Mouse (Mus musculus) forebrain, embryonic 11.5 days (tissue): ENCODE data around the gene Gm20388. TPM values are rescaled to one million over a fixed set of nuclear protein-coding genes. Genes with fewer than 3 reads are reported as not detected.

Source experiments
- ATAC-seq: fragments of 200-750 bp; cut with Nextera tagmentation; replicated peaks from 2 replicates; pipeline ENCODE4 v1.8.0; 2017; ENCODE audit warnings: moderate TSS enrichment; ENCODE audit not compliant: low FRiP score
- DNase-seq: peaks from one replicate; pipeline ENCODE4 v3.0.0-alpha.2; 2017; ENCODE audit warnings: low spot score
- H3K27ac ChIP-seq: fragments of 300-500 bp; sonication (generic); 2 replicates; pipeline ENCODE4 v1.5.1; 2014; ENCODE audit warnings: low read depth, low read length
- H3K27me3 ChIP-seq: fragments of 300-500 bp; sonication (generic); 2 replicates; pipeline ENCODE4 v1.6.1; 2014; ENCODE audit warnings: mild to moderate bottlenecking, low read length, mixed read lengths; ENCODE audit not compliant: control insufficient read depth, insufficient read depth
- H3K36me3 ChIP-seq: fragments of 300-500 bp; sonication (generic); 2 replicates; pipeline ENCODE4 v1.6.1; 2014; ENCODE audit warnings: mild to moderate bottlenecking, low read length, moderate library complexity, mixed read lengths; ENCODE audit not compliant: control insufficient read depth, insufficient read depth
- H3K4me1 ChIP-seq: fragments of 300-500 bp; sonication (generic); replicated peaks from 2 replicates; pipeline ENCODE4 v1.6.1; 2014; ENCODE audit warnings: low read length, mixed read lengths; ENCODE audit not compliant: control insufficient read depth, insufficient read depth
- H3K4me2 ChIP-seq: fragments of 300-500 bp; sonication (generic); 2 replicates; pipeline ENCODE4 v1.6.1; 2014; ENCODE audit warnings: low read depth, mild to moderate bottlenecking, low read length, moderate library complexity, mixed read lengths; ENCODE audit not compliant: severe bottlenecking
- H3K4me3 ChIP-seq: fragments of 300-500 bp; sonication (generic); 2 replicates; pipeline ENCODE4 v1.5.1; 2014; ENCODE audit warnings: low read depth, low read length
- H3K9ac ChIP-seq: fragments of 300-500 bp; sonication (generic); 2 replicates; pipeline ENCODE4 v1.6.1; 2014; ENCODE audit warnings: low read length
- H3K9me3 ChIP-seq: fragments of 300-500 bp; sonication (generic); 2 replicates; pipeline ENCODE4 v1.6.1; 2016; ENCODE audit warnings: low read length, mixed read lengths; ENCODE audit not compliant: control insufficient read depth
- WGBS: fragments of 180-500 bp; shearing (Covaris S2); extraction: QIAGEN DNeasy Blood & Tissue Kit; methylation state at CpG from one replicate; pipeline ENCODE4 v1.1.7; 2014; 5-methylcytosine and 5-hydroxymethylcytosine counted together
- polyA plus RNA-seq: library from polyadenylated mRNA; unstranded; fragments of >200 nt; fragmentation: Nextera tagmentation; extraction: Ambion mirVana; gene quantifications from 2 replicates; pipeline ENCODE4 v1.2.1, GENCODE M21; 2014

Gene Gm20388
- polyA plus RNA-seq, 1 experiment from 2014 or later, result not detected

DNA sequence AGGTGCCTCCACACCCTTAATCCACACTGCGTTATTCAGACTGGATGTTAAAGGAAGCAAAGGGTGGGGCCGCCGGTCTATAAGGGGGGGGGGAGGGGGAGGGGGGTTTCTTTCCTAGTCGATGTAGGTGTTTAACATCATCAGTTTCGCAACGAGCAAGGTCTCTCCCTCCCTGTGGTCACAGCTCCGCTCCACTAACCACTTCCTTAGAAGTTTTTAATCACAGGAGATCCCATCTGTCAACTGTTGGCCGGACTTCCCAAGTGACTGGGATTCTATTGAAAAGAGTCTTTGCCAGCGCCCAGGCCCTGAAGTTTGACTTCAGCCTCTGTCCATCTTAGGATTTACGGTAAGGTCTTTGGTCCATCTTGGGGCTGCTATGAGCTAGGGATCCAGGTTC is 1303.0 kb downstream of the Gm20388 start:
- H3K27me3 ChIP-seq, result no peaks in the 10 kb centered on the region
- ATAC-seq, result no peak
- H3K4me2 ChIP-seq, result no peak overlapping the region
- H3K36me3 ChIP-seq, result no peaks in the 10 kb centered on the region
- no peak overlapping the region for H3K9ac ChIP-seq
- 67% methylated on average over 10 of the region's 10 CpGs for WGBS
- no peaks in the 10 kb centered on the region for H3K4me1 ChIP-seq
- no peak for DNase-seq
- H3K4me3 ChIP-seq, result no peak overlapping the region
- no peaks in the 10 kb centered on the region; the same call in 1 of the 2 replicates for H3K9me3 ChIP-seq
- H3K27ac ChIP-seq, result no peak overlapping the region

DNA sequence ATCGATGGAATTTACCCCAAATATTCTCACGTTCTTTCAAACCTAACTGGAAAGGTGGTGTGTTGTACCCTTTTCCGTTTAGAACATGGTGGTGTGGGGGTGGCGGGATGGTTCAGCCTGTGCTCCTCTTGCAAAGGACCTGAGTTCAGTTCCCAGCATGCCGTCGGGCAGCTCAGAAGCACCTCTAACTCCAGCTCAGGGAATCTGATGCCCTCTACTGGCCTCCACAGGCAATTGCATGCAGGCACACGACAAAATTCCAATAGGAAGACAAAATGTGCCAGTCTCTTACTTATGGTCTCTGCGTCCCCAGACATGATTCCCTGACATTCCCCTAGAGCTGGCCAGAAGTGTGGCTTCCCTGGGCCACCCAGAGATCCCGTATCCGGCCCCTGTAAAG is 1304.3 kb downstream of the Gm20388 start:
- Histone ChIP-seq H3K27me3 (no peaks in the 10 kb centered on the region), H3K4me3 (no peak overlapping the region), H3K27ac (no peak overlapping the region), H3K4me1 (no peaks in the 10 kb centered on the region), H3K4me2 (no peak overlapping the region), H3K9ac (no peak overlapping the region), H3K9me3 (no peaks in the 10 kb centered on the region; the same call in 1 of the 2 replicates), H3K36me3 (no peaks in the 10 kb centered on the region)
- WGBS, result 78% methylated on average over 10 of the region's 10 CpGs
- DNase-seq (no peak), ATAC-seq (no peak)

DNA sequence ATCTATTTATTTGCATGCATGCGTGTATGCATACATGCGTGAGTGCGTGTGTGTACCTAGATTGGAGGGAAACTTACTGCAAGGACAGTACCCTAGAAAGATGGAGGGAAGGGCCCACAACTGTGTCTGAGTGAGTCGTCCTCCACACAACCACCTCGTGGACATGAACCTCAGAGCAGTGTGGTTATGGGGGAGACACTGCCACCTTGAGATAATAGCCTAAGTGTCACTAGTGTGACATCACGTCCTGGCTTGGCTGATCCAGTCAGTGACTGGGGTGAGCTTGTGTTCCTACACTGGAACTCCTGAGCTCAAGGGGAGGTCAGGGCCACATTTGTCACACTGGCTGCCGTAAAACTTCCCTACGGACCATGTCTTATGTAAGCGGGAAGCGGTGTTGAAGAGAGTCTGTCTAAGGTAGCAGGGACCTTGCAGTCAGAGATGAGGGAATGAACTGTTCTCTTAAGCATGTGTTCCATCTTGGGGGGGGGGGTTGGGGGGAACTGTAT is 1305.9 kb downstream of the Gm20388 start:
- ATAC-seq (no peak), DNase-seq (no peak)
- Histone ChIP-seq H3K9ac (no peak overlapping the region), H3K27me3 (no peaks in the 10 kb centered on the region), H3K9me3 (no peaks in the 10 kb centered on the region; the same call in 1 of the 2 replicates), H3K4me1 (0 out of 2 replicates have a peak, but pooled peaks cover 3% of the 10 kb centered on the region), H3K27ac (no peak overlapping the region), H3K4me3 (no peak overlapping the region), H3K4me2 (no peak overlapping the region), H3K36me3 (no peaks in the 10 kb centered on the region)
- WGBS, result 87% methylated on average over 10 of the region's 10 CpGs

DNA sequence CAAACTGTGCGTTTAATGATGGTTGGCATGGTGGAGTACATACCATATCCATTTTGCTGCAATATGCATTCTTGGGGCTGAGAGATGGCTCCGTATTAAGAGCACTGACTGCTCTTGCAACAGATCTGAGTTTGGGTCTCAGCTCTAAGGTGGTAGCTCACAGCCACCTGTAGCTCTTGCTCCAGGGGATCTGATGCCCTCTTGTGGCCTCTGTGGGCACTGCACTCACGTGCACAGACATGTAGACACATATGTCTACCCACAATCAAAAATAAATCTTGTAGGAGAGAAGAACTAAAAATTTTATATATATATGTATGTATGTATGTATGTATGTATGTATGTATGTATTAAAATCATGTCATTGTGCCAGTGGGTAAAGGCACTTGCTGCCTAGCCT is 1307.8 kb downstream of the Gm20388 start:
- Histone ChIP-seq H3K4me3 (no peak overlapping the region), H3K27me3 (no peaks in the 10 kb centered on the region), H3K9ac (no peak overlapping the region), H3K9me3 (no peaks in the 10 kb centered on the region; the same call in 1 of the 2 replicates), H3K4me1 (0 out of 2 replicates have a peak, but pooled peaks cover 3% of the 10 kb centered on the region), H3K4me2 (no peak overlapping the region), H3K36me3 (no peaks in the 10 kb centered on the region), H3K27ac (no peak overlapping the region)
- peak; percentile 60 for DNase-seq
- ATAC-seq, result no peak
- WGBS, result 87% methylated on average over 3 of the region's 3 CpGs

DNA sequence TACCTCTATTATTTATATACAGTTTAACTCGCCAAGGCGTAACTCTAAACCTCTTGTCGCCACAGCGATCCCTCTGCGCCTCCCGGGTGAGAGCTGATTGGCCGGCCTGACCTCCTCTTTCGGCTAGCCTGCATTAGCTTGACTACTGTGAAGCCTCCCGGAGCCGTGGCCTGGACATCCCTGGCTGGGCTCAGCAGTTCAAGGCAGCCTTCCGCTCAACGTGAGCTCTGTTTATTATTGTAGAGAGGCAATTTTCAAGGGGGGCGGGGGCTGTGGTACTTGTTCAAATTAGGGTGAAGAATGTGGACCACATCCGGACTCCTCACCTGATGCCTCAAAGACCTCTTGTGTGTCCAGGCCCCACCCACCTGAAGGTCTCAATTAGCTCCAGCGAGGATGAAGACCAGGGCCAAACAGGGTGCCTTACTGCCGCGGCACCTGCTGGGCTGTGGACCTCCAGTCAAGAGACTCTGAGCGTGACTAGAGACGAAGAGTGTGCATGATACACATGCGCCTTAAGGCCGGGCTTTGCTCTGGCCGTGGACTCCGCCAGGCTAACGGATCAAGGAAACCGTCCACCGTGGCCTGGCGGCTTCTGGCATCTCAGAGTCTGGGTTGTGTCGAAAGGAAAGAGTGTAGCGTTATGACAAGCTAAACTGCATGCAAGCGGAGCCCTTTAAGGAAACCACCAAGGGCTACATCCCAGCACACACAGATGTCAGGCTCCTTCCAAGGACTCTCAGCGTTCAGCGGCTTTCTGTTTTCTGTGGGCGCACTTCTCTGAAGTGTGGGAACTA is 1309.7 kb downstream of the Gm20388 start:
- H3K9ac ChIP-seq, result no peak overlapping the region
- no peak overlapping the region for H3K4me3 ChIP-seq
- DNase-seq (no peak), ATAC-seq (no peak)
- no peaks in the 10 kb centered on the region for H3K27me3 ChIP-seq
- WGBS, result 43% methylated on average over 33 of the region's 33 CpGs
- no peaks in the 10 kb centered on the region for H3K36me3 ChIP-seq
- no peaks in the 10 kb centered on the region; the same call in 1 of the 2 replicates for H3K9me3 ChIP-seq
- H3K27ac ChIP-seq, result no peak overlapping the region
- H3K4me1 ChIP-seq, result 0 out of 2 replicates have a peak, but pooled peaks cover 3% of the 10 kb centered on the region
- no peak overlapping the region for H3K4me2 ChIP-seq

DNA sequence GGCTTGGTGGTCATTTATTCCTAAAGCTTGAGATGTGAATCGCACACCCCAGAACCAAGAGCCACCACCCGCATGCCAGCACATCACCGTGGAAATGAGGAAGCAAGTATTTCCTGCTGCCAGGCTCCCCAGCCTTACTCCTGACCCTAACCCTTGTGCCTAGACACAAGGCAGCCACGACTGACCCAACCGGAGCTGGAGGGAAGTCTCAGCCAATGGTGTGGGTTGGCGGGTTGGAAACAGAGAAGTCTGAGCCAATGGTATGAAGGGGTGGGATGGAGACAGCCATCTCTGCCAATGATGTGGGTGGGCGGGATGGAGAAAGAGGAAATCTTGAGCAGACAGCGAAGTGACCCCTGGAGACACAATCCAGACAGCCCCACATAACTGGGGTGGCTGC is 1314.1 kb downstream of the Gm20388 start:
- ATAC-seq, result no peak
- H3K9ac ChIP-seq, result no peak overlapping the region
- H3K4me3 ChIP-seq, result no peak overlapping the region
- H3K27ac ChIP-seq, result no peak overlapping the region
- no peaks in the 10 kb centered on the region for H3K9me3 ChIP-seq
- 0 out of 2 replicates have a peak, but pooled peaks cover 3% of the 10 kb centered on the region for H3K4me1 ChIP-seq
- H3K4me2 ChIP-seq, result no peak overlapping the region
- no peaks in the 10 kb centered on the region for H3K36me3 ChIP-seq
- 80% methylated on average over 8 of the region's 8 CpGs for WGBS
- H3K27me3 ChIP-seq, result no peaks in the 10 kb centered on the region; the same call in 1 of the 2 replicates
- DNase-seq, result no peak

DNA sequence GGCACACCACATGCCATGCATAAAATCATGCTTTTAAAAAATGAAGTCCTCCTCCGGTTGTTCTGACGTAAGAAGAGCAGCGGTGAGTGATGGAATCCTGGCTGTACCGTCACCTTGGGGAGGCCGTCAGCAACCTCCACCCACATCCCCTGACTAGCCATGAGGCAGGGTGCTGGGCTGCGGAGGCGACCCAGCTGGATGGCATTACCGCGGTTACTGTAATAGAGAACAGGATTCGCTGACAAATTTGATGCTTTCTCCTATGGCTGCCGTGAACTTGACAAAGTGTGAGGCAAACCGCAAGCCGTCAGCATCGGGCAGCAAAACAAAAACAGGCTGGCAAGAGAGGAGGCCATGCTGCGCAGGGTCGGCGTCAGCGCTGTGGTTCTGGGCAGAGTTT is 1317.1 kb downstream of the Gm20388 start:
- ATAC-seq, result no peak
- H3K9me3 ChIP-seq, result no peaks in the 10 kb centered on the region
- no peaks in the 10 kb centered on the region; the same call in 1 of the 2 replicates for H3K27me3 ChIP-seq
- no peak for DNase-seq
- no peaks in the 10 kb centered on the region for H3K36me3 ChIP-seq
- H3K4me1 ChIP-seq, result no peaks in the 10 kb centered on the region
- 82% methylated on average over 18 of the region's 18 CpGs for WGBS
- no peak overlapping the region for H3K4me3 ChIP-seq
- H3K27ac ChIP-seq, result no peak overlapping the region
- H3K4me2 ChIP-seq, result no peak overlapping the region
- no peak overlapping the region for H3K9ac ChIP-seq

DNA sequence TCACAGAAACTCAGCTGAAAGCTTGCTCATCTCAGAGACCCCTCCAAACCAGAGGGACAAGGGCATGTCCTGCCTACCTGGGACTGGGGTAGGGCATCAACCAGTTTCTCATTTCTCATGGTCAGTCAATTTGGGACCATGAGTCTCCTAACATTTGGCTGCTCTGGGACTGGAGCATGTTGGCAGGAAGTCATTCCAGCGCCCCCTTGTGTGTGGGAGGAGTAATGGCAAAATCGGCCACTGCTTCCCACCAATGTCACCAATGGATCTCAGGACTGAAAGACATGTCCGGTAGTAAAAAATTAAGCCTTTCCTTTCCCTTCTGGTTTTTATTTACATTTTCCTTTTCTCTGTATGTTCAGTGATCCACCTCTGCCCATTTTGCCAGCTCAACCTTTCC is 1318.3 kb downstream of the Gm20388 start:
- no peak overlapping the region for H3K27ac ChIP-seq
- no peak overlapping the region for H3K9ac ChIP-seq
- no peak overlapping the region for H3K4me3 ChIP-seq
- no peaks in the 10 kb centered on the region for H3K9me3 ChIP-seq
- WGBS, result 73% methylated on average over 3 of the region's 3 CpGs
- ATAC-seq, result no peak
- no peak for DNase-seq
- no peaks in the 10 kb centered on the region; the same call in 1 of the 2 replicates for H3K27me3 ChIP-seq
- no peaks in the 10 kb centered on the region for H3K36me3 ChIP-seq
- no peak overlapping the region for H3K4me2 ChIP-seq
- H3K4me1 ChIP-seq, result no peaks in the 10 kb centered on the region
